Mouse (Mus musculus): ENCODE measurements around the gene Ino80. TPM values are rescaled to one million over a fixed set of nuclear protein-coding genes. Genes with fewer than 3 reads are reported as not detected.

Ino80 gene
- total and polyA plus RNA-seq, 2 experiments from 2014 or later: 2.2 to 16.3 TPM

DNA sequence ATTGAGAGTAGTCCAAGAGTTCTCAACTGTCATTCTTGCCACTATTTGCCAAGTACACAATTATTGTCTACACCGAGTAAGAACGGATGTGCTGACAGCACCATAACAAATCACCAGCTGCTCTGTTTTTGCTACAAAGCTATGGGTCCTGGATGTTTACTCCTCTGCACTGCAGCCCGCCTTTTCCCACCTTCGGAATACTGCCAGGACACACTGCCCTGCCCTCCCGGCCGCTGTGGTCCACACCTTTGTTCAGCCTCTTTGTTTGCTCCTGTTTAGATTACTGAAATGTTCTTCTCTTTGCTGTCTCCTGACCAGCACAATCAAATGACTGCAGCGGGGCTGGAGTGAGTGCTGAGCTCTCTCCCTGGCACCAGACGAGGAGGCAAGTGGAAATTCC lies 69.2 kb downstream of the Ino80 start:
- Histone ChIP-seq H3K36me3 (ENCODE audit: insufficient read depth) (peaks cover 49% of the 10 kb centered on the region), H3K27ac (ENCODE audit: low read depth, low read length) (0 out of 2 replicates have a peak overlapping the region, but pooled peaks have one; percentile 9), H3K9ac (no peak overlapping the region), H3K4me3 (ENCODE audit: low read depth, low read length) (no peak overlapping the region), H3K9me3 (ENCODE audit: low read length) (no peaks in the 10 kb centered on the region), H3K4me2 (ENCODE audit: low read depth) (no peak overlapping the region), H3K4me1 (ENCODE audit: insufficient read depth) (no peaks in the 10 kb centered on the region), H3K27me3 (ENCODE audit: insufficient read depth, low read length) (no peaks in the 10 kb centered on the region)
- DNase-seq (peak; percentile 10), ATAC-seq (no peak; the same call in 1 of the 2 replicates)
- no peak for TF ChIP-seq CTCF (IDR thresholded peaks at IDR 0.05; ENCODE audit: low read depth)
- 42% methylated on average over 8 of the region's 8 CpGs for WGBS

DNA sequence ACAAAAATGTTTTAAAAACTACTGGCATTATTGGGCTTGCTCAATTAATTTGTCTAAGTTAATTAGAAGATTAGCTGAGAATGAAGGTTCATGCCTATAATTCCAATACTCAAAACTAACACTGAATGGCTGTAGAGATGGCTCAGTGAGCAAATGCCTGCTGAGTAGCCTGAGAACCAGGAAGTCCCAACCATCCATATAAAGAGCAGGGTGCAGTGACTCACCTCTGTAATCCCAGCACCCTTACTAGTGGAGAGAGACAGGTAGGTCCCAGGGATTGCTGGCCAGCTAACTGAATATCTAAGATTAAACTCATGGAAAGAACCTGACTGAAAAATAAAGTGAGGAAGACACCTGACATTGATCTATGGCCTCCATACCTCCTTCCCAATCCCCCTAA lies 78.2 kb downstream of the Ino80 start:
- TF ChIP-seq CTCF (IDR thresholded peaks at IDR 0.05; ENCODE audit: low read depth): no peak
- no peak overlapping the region for H3K4me2 ChIP-seq (ENCODE audit: low read depth)
- H3K27ac ChIP-seq (ENCODE audit: low read depth, low read length): no peak overlapping the region
- no peaks in the 10 kb centered on the region for H3K9me3 ChIP-seq (ENCODE audit: low read length)
- no peak for ATAC-seq
- no peak for DNase-seq
- H3K4me3 ChIP-seq (ENCODE audit: low read depth, low read length): no peak overlapping the region
- H3K9ac ChIP-seq: no peak overlapping the region
- H3K4me1 ChIP-seq (ENCODE audit: insufficient read depth): no peaks in the 10 kb centered on the region
- H3K36me3 ChIP-seq (ENCODE audit: insufficient read depth): peaks cover 28% of the 10 kb centered on the region
- H3K27me3 ChIP-seq (ENCODE audit: insufficient read depth, low read length): no peaks in the 10 kb centered on the region

DNA sequence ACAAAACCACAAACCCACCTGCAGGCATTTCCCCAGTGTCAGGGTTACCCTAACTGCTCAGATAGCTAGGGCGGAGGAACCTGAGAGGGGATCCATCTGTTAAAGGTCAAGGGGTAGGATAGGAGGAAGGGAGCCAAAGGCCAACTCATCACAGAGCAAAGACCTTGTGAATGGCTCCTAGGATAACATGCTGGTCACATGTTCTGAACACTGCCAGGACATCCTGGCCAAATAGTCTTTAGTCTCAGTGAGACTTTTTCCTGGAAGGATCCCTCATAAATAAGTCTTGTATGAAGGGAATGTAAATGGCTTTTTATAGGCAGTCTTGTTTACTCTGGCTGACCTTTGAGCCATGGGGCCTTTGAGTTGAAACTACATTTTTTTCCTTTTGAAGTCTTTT lies 78.8 kb downstream of the Ino80 start:
- TF ChIP-seq CTCF (IDR thresholded peaks at IDR 0.05; ENCODE audit: low read depth): no peak
- H3K9ac ChIP-seq: no peak overlapping the region
- no peaks in the 10 kb centered on the region for H3K4me1 ChIP-seq (ENCODE audit: insufficient read depth)
- H3K9me3 ChIP-seq (ENCODE audit: low read length): no peaks in the 10 kb centered on the region
- H3K27ac ChIP-seq (ENCODE audit: low read depth, low read length): no peak overlapping the region
- no peaks in the 10 kb centered on the region for H3K27me3 ChIP-seq (ENCODE audit: insufficient read depth, low read length)
- no peak overlapping the region for H3K4me3 ChIP-seq (ENCODE audit: low read depth, low read length)
- 90% methylated on average over 1 of the region's 1 CpGs for WGBS
- no peak for ATAC-seq
- peaks cover 28% of the 10 kb centered on the region for H3K36me3 ChIP-seq (ENCODE audit: insufficient read depth)
- no peak for DNase-seq
- H3K4me2 ChIP-seq (ENCODE audit: low read depth): no peak overlapping the region

DNA sequence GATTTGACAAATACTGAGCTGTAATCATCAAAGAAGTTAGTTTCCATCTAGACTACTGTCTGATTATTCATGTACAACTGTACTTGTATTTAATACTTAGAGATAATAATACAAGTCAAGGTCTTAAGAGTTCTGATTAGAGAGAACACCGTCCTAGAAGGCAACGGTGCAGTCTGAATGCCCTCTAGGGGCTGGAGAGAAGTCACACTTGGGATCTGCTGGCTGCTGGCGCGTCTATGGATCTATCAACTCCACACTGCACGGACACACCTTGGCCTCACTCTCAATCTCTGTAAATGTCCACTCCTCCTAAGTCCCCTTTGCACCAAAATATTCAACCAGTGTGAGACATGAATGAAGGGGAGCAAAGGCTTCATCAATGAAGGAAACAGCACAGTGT lies 79.2 kb downstream of the Ino80 start:
- H3K27me3 ChIP-seq (ENCODE audit: insufficient read depth, low read length): no peaks in the 10 kb centered on the region
- H3K4me1 ChIP-seq (ENCODE audit: insufficient read depth): no peaks in the 10 kb centered on the region
- H3K36me3 ChIP-seq (ENCODE audit: insufficient read depth): peaks cover 28% of the 10 kb centered on the region
- WGBS: 86% methylated on average over 5 of the region's 5 CpGs
- no peak overlapping the region for H3K4me2 ChIP-seq (ENCODE audit: low read depth)
- TF ChIP-seq CTCF (IDR thresholded peaks at IDR 0.05; ENCODE audit: low read depth): no peak
- no peak overlapping the region for H3K4me3 ChIP-seq (ENCODE audit: low read depth, low read length)
- no peak overlapping the region for H3K27ac ChIP-seq (ENCODE audit: low read depth, low read length)
- no peak overlapping the region for H3K9ac ChIP-seq
- H3K9me3 ChIP-seq (ENCODE audit: low read length): no peaks in the 10 kb centered on the region
- ATAC-seq (no peak), DNase-seq (no peak)

DNA sequence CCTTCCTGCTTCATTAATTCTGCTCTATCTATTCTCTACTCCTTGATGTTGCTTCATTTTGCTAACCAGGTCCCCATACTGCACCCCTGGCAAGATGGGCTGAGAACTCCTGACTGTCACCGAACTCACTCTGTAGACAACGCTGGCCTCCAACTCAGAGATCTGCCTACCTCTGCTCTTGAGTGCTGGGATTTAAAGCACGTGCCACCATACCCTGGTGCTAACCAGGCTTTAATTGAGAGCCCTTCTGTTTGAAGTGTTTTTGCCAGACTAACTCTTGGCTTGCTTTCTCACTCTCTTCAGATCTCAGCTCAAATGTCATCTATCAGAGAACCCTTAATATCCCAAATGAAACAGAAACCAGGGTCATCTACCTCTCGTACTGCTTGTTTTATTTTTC lies 87.5 kb downstream of the Ino80 start:
- no peak for TF ChIP-seq CTCF (IDR thresholded peaks at IDR 0.05; ENCODE audit: low read depth)

DNA sequence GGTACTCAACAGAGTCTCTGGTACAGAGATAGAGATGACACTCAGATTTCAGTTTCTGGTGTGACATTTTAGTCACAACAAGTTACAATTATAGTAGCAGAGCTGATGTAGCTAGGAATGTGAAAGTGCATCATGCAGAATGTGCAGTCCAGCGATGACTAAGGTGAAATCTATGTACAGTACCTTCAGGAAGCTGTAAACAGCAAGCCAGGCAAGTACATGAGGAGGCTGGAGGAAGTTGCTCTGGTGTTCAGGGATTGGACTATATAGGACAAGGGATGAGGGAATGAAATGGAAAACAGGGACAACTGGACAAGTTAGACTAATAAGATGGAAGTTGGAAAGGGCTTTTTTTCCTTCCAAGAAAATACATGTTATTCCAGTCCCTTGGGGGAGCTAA lies 89.2 kb downstream of the Ino80 start:
- WGBS: 91% methylated on average over 1 of the region's 1 CpGs
- no peaks in the 10 kb centered on the region for H3K27me3 ChIP-seq (ENCODE audit: insufficient read depth, low read length)
- peaks cover 19% of the 10 kb centered on the region for H3K36me3 ChIP-seq (ENCODE audit: insufficient read depth)
- TF ChIP-seq CTCF (IDR thresholded peaks at IDR 0.05; ENCODE audit: low read depth): no peak
- DNase-seq (no peak), ATAC-seq (no peak)
- H3K27ac ChIP-seq (ENCODE audit: low read depth, low read length): no peak overlapping the region
- H3K9ac ChIP-seq: no peak overlapping the region
- H3K4me1 ChIP-seq (ENCODE audit: insufficient read depth): no peaks in the 10 kb centered on the region
- no peak overlapping the region for H3K4me3 ChIP-seq (ENCODE audit: low read depth, low read length)
- no peaks in the 10 kb centered on the region for H3K9me3 ChIP-seq (ENCODE audit: low read length)
- H3K4me2 ChIP-seq (ENCODE audit: low read depth): no peak overlapping the region

More for the DNA sequence above, 87.5 kb downstream of the Ino80 start:
- ATAC-seq: no peak
- H3K9ac ChIP-seq: no peak overlapping the region
- H3K4me3 ChIP-seq (ENCODE audit: low read depth, low read length): no peak overlapping the region
- no peaks in the 10 kb centered on the region for H3K4me1 ChIP-seq (ENCODE audit: insufficient read depth)
- H3K27me3 ChIP-seq (ENCODE audit: insufficient read depth, low read length): no peaks in the 10 kb centered on the region
- no peak for DNase-seq
- peaks cover 16% of the 10 kb centered on the region for H3K36me3 ChIP-seq (ENCODE audit: insufficient read depth)
- 85% methylated on average over 4 of the region's 4 CpGs for WGBS
- no peak overlapping the region for H3K4me2 ChIP-seq (ENCODE audit: low read depth)
- no peak overlapping the region for H3K27ac ChIP-seq (ENCODE audit: low read depth, low read length)
- no peaks in the 10 kb centered on the region for H3K9me3 ChIP-seq (ENCODE audit: low read length)

DNA sequence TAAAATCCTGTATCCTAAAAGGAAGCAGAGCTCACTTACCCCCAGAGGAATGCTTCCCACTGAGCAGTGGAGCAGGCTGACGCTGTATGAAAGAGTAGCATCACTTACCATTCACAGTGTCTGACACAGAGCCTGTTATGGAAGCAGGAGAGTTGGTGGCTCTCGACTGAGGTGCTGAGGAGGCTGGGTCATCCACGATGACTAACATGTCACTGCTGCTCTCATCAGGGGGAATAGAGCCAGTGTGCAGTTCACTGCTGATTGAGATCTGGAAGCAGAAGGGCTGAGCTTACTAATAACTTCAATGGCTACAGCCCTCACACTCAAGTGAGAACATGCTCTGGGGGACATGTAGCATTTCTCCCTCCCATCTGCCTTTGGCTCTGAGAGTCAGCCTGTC lies 98.0 kb downstream of the Ino80 start:
- Histone ChIP-seq H3K36me3 (ENCODE audit: insufficient read depth) (peaks cover 79% of the 10 kb centered on the region), H3K27me3 (ENCODE audit: insufficient read depth, low read length) (no peaks in the 10 kb centered on the region), H3K27ac (ENCODE audit: low read depth, low read length) (no peak overlapping the region), H3K9ac (no peak overlapping the region), H3K4me1 (ENCODE audit: insufficient read depth) (no peaks in the 10 kb centered on the region), H3K4me3 (ENCODE audit: low read depth, low read length) (no peak overlapping the region), H3K4me2 (ENCODE audit: low read depth) (no peak overlapping the region), H3K9me3 (ENCODE audit: low read length) (no peaks in the 10 kb centered on the region)
- DNase-seq (no peak), ATAC-seq (no peak)
- TF ChIP-seq CTCF (IDR thresholded peaks at IDR 0.05; ENCODE audit: low read depth): no peak
- WGBS: 84% methylated on average over 3 of the region's 3 CpGs

DNA sequence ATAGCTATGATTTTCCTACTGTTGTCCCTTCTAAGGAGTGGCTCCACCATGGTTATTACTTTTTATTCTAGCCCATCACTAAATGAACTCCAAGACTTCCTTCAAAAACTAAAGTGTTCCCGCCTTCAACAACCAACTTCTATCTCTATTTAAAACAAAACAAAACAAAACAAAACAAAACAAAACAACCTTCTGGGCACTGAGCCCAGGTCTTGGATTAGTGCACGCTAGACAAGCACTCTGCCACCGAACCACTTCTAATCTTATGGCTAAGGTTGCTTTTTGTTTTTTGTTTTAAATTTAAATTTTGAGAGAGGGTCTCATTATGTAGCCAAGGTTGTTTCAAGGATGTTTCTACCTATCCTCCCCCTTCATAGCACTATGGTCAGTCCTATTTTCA lies 99.7 kb downstream of the Ino80 start:
- DNase-seq (no peak), ATAC-seq (no peak)
- H3K27me3 ChIP-seq (ENCODE audit: insufficient read depth, low read length): no peaks in the 10 kb centered on the region
- WGBS: 32% methylated on average over 3 of the region's 3 CpGs
- H3K36me3 ChIP-seq (ENCODE audit: insufficient read depth): peaks cover 84% of the 10 kb centered on the region
- no peak overlapping the region for H3K4me2 ChIP-seq (ENCODE audit: low read depth)
- no peak overlapping the region for H3K4me3 ChIP-seq (ENCODE audit: low read depth, low read length)
- no peak overlapping the region for H3K9ac ChIP-seq
- TF ChIP-seq CTCF (IDR thresholded peaks at IDR 0.05; ENCODE audit: low read depth): no peak
- H3K27ac ChIP-seq (ENCODE audit: low read depth, low read length): no peak overlapping the region
- no peaks in the 10 kb centered on the region for H3K9me3 ChIP-seq (ENCODE audit: low read length)
- H3K4me1 ChIP-seq (ENCODE audit: insufficient read depth): no peaks in the 10 kb centered on the region
